Mouse (Mus musculus): ENCODE results near the gene Akap10.
A peak's percentile ranks its signal among the peaks of the same experiment; 100 is the strongest.
"Not testable (repeated sequence)": the region's sequence is repeated elsewhere in the genome, so short reads cannot be mapped to it uniquely, and the experiment has no call there.

The Akap10 gene

DNA sequence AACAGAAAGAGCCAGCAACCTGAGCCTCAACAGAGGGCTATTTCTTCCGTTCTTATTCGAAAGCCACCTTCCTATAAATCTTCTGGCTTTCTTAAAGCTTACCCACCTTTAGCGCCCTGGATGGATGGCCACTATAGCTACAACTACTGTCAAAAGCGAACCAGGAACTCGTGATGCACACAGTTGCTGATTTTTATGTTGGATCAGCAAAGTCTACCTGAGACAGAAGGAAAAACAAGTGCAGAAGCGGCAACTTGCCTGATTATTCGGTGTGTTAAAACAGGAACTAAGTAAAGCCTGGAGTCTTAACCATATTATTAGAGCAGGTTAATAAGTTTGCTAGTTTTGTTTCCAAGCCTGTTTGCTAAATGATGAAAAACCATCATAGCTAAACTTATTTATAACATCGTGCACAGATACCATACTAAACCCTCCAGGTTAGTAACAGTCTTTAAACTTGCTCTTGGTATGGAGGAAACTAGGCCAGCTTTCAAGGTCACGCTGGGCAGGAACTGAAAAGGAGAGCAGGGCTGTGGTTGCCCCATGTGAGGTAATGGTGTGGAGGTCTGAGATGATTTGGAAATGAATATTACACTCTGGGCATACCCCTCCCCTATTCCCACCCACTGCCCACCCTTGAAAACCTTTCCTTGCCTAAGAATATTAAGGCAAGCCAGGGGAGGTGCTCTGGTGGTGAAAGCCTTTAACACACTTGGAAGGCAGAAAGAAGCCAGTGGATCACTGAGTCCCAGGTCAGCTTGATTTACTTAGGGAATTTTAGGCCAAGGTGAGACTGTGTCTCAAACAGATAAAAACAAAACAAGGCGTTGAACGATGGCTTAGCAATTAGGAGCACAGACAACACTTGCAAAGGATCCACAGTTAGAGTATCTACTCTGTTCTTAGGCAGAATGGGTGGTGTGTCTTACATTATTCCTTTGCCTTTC lies 861 bp upstream of the Akap10 start:
- peak in 1 of 2 experiments; percentile 14 for DNase-seq (ENCODE audit: low spot score in 2 of 2)

DNA sequence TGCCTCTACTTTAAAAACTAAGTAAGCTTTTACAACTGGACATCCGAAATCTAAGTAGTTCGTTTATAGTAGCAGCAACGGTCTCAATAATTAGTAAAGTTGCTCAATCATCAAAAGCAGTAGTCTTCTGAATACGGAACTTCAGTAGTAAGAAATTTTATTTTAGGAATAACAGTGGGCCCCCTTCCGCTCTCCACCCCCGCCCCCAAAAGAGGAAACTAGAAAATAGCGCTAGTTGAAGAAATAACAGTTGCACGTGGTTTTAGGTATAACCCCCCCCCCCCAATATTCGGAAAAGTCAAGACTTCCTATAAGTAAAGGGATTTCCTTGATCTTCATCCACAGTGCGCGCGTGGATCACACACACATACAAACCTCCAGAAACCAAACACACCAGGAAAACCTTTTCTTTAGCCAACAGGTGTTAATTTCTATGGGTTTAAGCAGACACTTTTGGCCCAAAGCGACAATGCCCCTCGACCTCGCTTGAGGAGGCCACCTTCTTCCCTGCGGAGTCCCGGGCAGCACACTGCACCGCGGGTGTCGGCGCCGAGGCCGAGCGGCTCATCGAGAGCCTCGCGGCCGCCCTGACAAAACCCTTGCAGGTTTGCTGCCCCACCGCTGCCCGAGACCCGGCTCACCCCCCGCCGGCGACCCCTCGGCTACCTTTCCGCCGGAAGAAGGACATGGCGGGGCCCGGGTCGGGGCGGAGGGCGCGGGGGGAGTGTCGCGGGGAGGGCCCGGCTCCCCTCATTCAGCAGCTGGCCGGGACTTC lies 542 bp downstream of the Akap10 start:
- DNase-seq (ENCODE audit: low spot score in 2 of 2) = no peak

DNA sequence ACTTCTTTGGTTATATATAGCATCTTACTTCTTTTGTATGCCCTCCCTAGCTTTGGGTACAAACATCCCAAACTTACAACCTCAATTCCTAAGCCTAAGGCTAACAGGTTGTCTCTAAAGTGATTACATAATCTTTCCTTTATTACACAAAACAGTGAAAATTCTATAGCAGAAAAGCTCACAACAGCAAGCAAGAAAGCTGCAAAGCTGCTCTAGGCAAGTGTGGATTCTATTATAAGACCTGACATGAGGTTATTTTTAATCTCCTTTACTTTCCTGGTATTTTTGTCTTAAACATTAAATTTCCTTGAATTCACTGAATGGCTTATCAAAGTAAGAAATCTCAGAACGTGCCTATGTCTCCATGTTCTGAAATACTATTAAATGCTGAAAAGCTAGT lies 6.7 kb downstream of the Akap10 start:
- DNase-seq (ENCODE audit: low spot score in 2 of 2) = no peak

DNA sequence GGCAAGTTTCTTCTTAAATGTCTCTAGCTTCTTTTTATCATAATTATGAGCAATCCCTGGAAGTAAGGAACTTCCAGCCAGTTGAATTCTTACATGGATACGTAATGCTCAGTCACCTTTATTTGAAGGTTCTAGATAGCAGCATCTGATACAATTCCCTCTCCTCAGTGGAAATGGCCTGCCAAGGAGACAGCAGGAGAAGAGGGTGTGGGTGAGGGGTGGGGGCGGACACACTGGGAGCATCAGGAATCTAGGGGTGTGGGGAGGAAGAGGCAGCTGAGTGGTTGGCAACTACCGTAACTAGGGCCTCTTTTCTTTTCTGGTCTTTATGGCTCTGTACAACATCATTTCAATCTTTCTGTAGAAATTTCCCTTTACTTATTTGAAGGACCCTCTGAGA lies 10.3 kb downstream of the Akap10 start:
- no peak for DNase-seq (ENCODE audit: low spot score in 2 of 2)

DNA sequence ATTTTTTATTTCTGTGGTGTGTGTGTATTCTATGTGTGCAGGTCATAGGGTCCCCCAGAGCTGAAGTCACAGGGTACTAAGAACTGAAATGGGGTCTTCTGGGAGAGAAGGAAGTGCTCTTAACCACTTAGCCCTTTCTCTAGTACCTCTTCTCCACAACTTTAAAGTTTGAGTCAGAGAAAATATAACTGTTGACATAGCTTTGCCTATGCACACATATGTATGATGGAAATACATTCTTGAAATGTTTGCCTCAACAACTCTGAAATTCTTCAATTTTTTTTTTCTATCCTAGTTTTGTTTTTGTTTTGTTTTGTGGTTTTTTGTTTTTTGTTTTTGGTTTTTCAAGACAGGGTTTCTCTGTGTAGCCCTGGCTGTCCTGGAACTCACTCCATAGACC lies 21.7 kb downstream of the Akap10 start:
- no peak for DNase-seq (ENCODE audit: low spot score in 2 of 2)

DNA sequence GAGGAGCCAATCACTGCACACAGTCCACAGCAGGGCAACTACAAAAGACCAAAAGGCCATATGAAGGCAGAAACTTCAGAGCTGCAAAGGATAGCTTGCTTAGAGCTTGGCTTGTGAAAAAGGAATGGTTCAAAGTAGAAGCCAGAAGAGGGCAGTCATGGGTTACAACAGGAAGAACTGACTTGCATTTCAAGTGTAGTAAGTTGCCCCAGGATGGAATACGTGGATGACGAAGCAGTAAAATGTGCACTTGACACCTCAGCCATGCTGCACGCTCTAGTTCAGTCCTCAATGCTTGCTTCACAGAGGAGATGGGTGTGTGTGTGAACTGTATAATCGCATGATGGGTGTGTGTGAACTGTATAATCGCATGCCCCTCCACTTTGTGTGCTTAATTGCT lies 47.9 kb downstream of the Akap10 start:
- DNase-seq (ENCODE audit: low spot score in 2 of 2) = no peak

DNA sequence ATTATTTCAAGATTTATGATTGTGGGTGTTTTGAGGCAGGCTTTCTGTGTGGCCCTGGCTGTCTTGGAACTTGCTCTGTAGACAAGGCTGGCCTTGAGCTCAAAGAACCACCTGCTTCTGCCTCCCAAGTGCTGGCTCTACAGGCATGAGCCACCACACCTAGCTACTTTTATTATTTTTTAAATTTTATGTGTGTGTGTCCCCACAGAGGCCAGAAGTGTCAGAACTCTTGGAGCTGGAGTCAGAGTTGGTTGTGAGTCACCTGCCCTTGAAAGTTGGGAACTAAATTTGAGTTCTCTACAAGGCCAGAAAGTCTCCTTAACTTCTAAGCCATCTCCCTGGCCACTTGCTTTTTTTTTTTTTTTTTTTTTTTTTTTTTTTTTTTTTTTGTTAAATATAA lies 50.1 kb downstream of the Akap10 start:
- DNase-seq (ENCODE audit: low spot score in 2 of 2) = no peak

DNA sequence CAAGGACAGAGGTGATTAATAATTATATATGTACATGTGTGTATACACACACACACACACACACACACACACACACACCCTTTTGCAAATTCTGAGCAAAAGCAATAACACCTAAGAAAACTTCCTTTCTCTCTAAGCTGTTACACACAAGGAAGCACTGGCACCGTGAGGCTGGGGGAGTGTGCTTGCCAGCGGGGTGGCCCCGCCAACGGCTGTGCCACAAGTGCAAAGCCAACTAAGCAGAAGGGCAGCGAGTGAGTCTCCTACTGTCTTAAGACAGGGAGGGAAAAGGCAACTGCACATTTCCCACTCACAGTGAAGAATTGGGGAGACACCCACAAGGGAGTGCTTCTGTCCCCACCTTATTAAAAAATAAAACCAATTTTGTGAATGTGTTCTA lies 58.2 kb downstream of the Akap10 start:
- no peak for DNase-seq (ENCODE audit: low spot score in 2 of 2)

DNA sequence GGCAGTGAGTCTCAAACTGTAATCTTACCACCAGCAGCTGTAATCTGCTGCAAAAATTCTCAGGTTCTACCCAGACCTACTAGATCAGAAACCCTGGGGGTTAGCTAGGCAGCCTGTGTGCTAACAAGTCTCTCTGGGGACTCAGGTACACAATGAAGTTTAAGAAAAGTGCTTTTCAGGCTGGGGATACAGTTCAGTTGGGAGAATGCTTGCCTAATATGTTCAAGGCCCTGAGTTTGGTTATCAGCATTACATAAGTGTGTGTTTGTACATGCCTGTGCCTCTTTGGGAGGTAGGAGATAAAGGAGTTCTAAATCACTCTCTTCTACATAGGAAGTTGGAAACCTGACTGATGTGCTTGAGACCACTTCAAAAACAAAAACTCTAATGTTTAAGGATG lies 63.2 kb downstream of the Akap10 start:
- no peak for DNase-seq (ENCODE audit: low spot score in 2 of 2)

DNA sequence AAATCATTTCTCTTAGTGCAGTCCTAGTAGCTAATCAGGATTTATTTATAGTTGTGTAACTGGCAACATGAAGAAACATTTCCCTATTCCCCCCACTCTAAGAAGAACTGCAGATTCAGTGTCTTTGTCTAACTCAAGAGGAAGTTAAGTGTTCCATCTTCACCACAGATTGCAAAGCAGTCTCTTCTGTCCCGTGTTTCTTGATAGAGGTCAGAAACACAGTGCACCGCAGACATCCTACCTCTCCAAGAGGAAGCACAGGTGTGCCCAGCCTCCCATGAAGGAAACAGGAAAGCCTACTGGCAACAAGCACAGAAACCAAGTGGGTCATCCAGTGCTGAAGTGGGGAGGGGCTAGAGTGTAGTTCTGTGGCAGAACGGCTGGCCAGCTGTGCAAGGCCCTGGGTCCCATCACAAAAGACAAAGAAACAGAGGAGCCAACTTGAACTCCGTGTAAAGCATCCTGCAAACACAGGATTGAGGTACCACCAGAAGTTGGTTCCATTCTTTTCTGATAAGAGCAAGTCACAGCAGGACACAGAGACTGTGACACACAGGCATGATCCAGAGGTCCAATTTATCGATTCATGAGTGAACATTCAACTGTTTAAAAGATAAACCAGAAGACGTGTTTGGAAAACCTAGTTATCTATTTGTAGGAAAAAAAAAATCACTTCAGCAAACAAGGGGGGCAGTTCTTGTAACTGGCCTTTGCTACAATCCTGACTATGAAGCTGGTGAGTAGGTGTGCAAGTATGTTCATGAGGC lies 68.1 kb downstream of the Akap10 start:
- no peak for DNase-seq (ENCODE audit: low spot score in 2 of 2)

DNA sequence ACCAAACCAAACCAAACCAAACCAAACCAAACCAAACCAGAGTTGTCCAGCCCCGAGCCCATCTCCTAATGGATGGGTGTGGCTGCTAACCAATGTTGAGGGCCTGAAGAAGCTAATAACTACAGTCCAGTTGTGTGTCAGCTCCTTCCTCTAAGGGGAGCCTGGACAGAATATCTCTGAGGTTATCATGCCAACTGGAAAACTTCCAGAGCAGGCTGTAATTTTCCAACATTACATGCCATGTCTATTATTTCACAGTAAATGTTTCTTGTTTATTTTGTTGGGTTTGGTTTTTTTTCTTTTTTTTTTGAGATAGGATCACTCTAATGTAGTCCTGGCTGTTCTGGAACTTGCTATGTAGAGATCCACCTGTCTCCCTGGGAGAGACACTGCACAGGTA lies 70.7 kb downstream of the Akap10 start:
- no peak for DNase-seq (ENCODE audit: low spot score in 2 of 2)

DNA sequence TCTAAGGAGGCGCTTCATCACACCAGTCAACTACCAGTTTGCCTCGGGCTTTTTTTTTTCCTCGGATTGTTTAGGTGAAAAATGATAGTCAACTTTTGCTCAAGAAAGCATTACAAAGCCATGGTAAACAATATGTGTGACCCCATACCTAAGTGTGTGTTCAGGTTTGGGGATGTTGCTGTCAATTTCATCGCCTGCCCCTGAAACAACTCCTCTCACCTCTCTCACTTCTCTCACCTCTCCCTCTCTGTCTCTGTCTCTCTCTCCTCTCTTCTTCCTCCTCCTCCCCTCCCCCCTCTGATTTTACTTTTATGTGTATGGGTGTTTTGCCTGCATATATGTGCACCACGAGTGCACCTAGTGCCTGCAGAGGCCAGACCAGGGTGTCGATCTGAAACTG lies 74.5 kb downstream of the Akap10 start:
- no peak for DNase-seq (ENCODE audit: low spot score in 2 of 2)

DNA sequence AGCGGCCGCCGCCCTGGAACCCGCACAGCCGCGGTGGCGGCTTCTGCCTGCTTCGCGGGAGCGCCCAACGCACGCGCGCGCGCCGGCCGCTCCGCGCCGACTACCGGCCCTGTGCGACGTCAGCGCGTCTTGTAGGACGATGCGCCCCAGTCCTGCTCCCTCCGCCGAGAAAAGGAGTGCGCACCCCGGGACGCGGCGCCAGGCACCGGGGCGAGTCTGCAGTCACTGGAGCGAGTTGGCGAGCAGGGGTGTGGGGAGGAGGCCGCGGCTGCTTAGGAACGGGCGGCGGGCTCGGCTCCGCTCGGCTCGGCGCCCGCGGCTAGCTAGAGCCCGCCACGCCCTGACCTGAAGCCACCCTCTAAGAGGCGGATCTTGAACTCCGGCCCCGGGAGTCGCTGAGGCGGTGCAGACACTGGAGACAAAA lies 75.1 kb downstream of the Akap10 start, which contains the start of gene Ulk2:
Ulk2 (minus strand) TSS at position 86 of the 424 bp plus-strand sequence.
- DNase-seq (ENCODE audit: low spot score in 2 of 2) = peak; percentile 84 to 85

DNA sequence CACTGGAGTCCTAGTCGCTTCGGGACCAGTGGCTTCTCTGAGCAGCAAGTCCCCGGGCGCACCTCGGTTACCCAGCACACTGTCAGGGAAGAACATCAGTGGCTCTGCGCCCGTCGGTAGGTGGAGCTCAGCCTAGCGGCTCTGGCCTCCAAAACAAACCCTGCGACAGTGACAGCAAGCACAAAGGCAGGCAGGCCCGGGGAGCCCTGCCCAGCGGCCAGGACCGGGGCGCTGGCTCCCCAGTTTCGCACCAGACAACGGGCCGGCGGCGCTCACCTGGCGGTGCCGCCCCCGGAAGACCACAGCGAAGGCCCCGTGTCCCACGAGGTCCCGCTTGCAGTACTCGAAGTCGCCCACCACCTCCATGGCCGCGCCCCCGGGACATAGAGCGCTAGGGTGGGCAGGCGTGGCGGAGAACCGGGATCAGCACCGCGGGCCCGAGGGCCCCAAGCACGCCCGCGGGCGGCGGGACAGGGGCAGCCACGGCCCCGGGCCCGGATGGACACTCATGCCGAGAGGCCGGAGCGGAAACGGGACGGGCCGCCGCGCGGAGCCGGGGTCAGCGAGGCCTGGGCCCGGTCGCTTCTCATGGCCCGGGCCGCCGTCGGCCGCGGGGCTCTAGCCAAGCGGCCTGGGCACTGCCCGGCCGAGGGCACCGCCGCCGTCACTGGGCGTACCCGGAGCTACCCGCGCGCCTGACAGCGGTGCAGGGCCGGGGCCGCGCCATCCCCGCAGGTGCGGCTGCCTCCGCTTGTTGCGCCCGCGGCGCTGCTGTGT lies 75.7 kb downstream of the Akap10 start:
- peak; percentile 63 to 72 for DNase-seq (ENCODE audit: low spot score in 2 of 2)

DNA sequence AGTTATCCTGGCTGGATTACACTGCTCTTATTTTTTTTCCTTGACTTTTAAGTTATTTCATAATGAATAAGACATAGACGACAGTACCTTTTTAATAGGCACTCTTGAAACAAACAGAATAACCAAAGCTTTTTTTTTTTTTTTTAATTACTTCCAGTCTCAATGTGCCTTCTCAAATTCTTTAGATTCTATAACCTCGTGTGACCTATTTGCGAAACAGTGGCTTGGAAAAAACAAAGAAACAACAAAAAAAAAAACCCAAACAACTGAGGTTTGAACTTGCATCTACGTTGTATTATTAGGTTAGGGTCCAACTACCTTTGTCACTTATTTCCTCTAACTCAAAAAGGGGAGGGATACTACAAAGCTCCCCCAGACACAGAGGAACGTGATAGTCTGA lies 76.4 kb downstream of the Akap10 start:
- no peak for DNase-seq (ENCODE audit: low spot score in 2 of 2)

DNA sequence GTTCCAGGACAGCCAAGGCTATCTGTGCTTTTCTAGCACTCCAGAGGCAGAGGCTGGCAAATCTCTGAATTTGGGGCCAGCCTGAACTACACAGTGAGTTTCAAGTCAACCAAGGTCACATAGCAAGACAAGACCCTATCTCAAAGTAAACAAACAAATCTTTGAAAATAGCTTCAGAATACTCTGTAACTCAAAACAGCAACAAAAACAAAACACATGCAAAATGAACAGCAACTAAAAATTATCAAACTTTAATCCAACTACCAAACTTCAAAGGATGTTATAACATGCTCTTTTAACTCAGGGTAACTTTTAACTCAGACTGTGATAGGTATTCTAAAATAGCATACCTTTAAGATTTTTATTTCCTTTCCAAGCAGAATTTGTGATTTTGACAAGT lies 77.1 kb downstream of the Akap10 start:
- DNase-seq (ENCODE audit: low spot score in 2 of 2) = no peak

DNA sequence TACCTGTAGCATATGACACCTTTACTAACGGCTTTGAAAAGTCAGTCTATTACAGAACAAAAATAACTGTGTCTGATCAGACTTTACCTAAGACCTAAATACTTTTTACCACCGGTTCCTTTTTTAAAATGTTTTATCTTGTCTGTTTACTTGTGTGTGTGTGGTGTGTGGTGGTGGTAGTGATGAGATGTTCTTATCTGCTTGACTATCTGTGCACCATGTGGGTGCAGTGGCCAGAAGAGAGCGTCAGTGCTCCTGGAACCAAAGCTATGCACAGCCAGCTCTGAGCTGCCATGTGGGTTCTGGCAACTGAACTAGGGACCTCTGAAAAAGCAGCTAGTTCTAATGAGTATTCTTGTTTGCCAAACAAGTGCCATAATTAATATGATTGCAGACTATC lies 78.9 kb downstream of the Akap10 start:
- DNase-seq (ENCODE audit: low spot score in 2 of 2) = no peak

DNA sequence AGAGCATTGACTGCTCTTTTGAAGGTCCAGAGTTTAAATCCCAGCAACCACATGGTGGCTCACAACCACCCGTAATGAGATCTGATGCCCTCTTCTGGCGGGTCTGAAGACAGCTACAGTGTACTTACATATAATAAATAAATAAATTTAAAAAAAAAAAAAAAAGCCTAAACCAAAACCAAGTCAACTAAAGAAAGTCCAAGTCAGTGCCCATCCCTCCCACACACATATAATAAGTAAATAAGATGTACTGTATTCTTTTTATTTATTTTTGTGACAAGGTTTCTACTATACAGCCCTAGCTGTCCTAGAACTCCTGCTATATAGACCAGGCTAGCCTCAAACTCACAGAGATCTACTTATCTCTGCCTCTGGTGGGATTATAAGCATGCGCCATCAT lies 89.4 kb downstream of the Akap10 start:
- DNase-seq (ENCODE audit: low spot score in 2 of 2) = not testable (repeated sequence)

DNA sequence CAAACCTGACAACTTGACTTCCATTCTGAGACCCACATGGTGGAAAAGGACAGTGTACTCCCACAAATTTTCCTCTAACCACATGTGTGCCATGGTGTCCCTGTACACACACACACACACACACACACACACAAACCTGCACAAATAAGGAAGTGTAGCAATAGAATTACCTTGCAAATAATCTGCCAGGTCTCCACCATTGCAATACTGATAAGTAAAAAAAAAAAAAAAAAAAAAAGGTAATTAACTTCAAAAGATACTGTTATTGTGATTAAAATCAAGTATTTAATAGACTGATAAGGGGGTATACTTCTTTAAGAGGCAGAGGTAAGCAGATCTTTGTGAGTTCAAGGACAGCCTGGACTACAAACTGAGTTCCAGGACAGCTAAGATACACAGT lies 90.1 kb downstream of the Akap10 start:
- no peak for DNase-seq (ENCODE audit: low spot score in 2 of 2)

DNA sequence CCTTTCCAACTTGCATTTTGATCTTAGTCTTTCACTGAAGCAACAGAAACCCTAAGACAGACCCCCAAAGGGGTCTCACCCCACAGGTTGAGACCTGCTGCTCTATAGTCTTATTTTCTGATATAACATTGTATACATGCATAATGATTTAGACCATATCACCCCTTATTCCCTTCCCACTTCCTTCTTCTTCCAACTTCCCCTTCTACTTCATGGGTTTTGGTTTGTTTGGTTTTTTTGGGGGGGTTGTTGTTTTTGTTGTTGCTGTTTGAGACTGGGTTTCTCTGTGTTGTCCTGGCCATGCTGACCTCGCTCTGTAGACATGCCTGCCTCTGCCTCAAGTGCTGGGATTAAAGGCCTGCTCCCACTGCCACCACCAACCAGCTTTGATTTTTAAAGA lies 90.9 kb downstream of the Akap10 start:
- DNase-seq (ENCODE audit: low spot score in 2 of 2) = no peak
